13 mouse cellular contexts compared by ENCODE assay signal in genomic region chr7:65915821-65916220, GRCm38 (mm10). TPM values are rescaled to one million over a fixed set of nuclear protein-coding genes. Genes with fewer than 3 reads are reported as not detected.
"Had no signal": no experiment of that assay in that cellular context is flagged by ENCODE, and none has a peak within 500 bp of the region (broad histone marks: within the 10 kb centered on the region; RNA-seq: fewer than 3 reads in every experiment).

No protein-coding gene starts in this region.

- H3K4me1 ChIP-seq: midbrain, embryonic 13.5 days had no signal

- H3K4me2 ChIP-seq: lung, embryonic 14.5 days; midbrain, embryonic 13.5 days had no signal

- H3K27me3 ChIP-seq: midbrain, embryonic 13.5 days had no signal

- H3K9ac ChIP-seq: lung, embryonic 14.5 days; midbrain, embryonic 13.5 days had no signal

- DNase-seq: kidney, adult 2 months; kidney, postnatal 25 days; layer of hippocampus, adult 9-11 months; lung, embryonic 14.5 days; thymus, adult 18-20 months; thymus, postnatal 4 days had no signal

- H3K4me3 ChIP-seq: layer of hippocampus, adult 2 months; midbrain, embryonic 13.5 days had no signal

- ATAC-seq: intestine, postnatal 0 days; lung, postnatal 0 days; midbrain, embryonic 13.5 days had no signal

- H3K27ac ChIP-seq: kidney, postnatal 0 days; layer of hippocampus, adult 2 months; macrophage; midbrain, embryonic 13.5 days had no signal

- H3K9me3 ChIP-seq: midbrain, embryonic 13.5 days had no signal

- H3K36me3 ChIP-seq: midbrain, embryonic 13.5 days had no signal

RNA-seq across cellular contexts. Expression of gene Pcsk6, which starts 54.3 kb away (rescaled TPM):
- total RNA-seq: megakaryocyte, adult 5-6 weeks had no signal
- polyA plus RNA-seq: macrophage had no signal
